Mouse (Mus musculus) midbrain, embryonic 15.5 days (tissue): Measurements from ENCODE around the gene Prkg1. TPM values are rescaled to one million over a fixed set of nuclear protein-coding genes. Genes with fewer than 3 reads are reported as not detected.

Experiments
- ATAC-seq: fragments of 200-750 bp; cut with Nextera tagmentation; replicated peaks from 2 replicates; pipeline ENCODE4 v1.8.0; 2017; ENCODE audit warnings: moderate TSS enrichment
- H3K27ac ChIP-seq: fragments of 300-500 bp; sonication (generic); 2 replicates; pipeline ENCODE4 v1.5.1; 2015; ENCODE audit warnings: mild to moderate bottlenecking, inconsistent platforms
- H3K27me3 ChIP-seq: fragments of 300-500 bp; sonication (generic); replicated peaks from 2 replicates; pipeline ENCODE4 v1.6.1; 2015; ENCODE audit warnings: inconsistent platforms
- H3K36me3 ChIP-seq: fragments of 300-500 bp; sonication (generic); replicated peaks from 2 replicates; pipeline ENCODE4 v1.6.1; 2015; ENCODE audit warnings: inconsistent platforms
- H3K4me1 ChIP-seq: fragments of 300-500 bp; sonication (generic); 2 replicates; pipeline ENCODE4 v1.6.1; 2015; ENCODE audit warnings: inconsistent platforms
- H3K4me2 ChIP-seq: fragments of 300-500 bp; sonication (generic); 2 replicates; pipeline ENCODE4 v1.6.1; 2015; ENCODE audit warnings: inconsistent platforms, mild to moderate bottlenecking, moderate library complexity
- H3K4me3 ChIP-seq: fragments of 300-500 bp; sonication (generic); 2 replicates; pipeline ENCODE4 v1.5.1; 2015; ENCODE audit warnings: mild to moderate bottlenecking, inconsistent platforms
- H3K9ac ChIP-seq: fragments of 300-500 bp; sonication (generic); 2 replicates; pipeline ENCODE4 v1.6.1; 2015; ENCODE audit warnings: mild to moderate bottlenecking, inconsistent platforms
- H3K9me3 ChIP-seq: fragments of 300-500 bp; sonication (generic); 2 replicates; pipeline ENCODE4 v1.6.1; 2016; ENCODE audit warnings: inconsistent platforms
- WGBS: fragments of 180-500 bp; shearing (Covaris S2); methylation state at CpG from one replicate; pipeline ENCODE4 v1.1.7; 2015; ENCODE audit warnings: mixed read lengths; 5-methylcytosine and 5-hydroxymethylcytosine counted together
- polyA plus RNA-seq: library from polyadenylated mRNA; unstranded; fragments of >200 nt; fragmentation: Nextera tagmentation; extraction: Ambion mirVana; gene quantifications from 2 replicates; pipeline ENCODE4 v1.2.1, GENCODE M21; 2015

Gene Prkg1
- polyA plus RNA-seq, 1 experiment from 2014 or later: 4.3 TPM

GRCm38 (mm10) chr19:31658751-31659397 is 106.0 kb downstream of the Prkg1 start:
- 0 out of 2 replicates have a peak overlapping the region, but pooled peaks have one; percentile 21 for H3K27ac ChIP-seq
- no peak overlapping the region for H3K4me3 ChIP-seq
- no peak overlapping the region for H3K9ac ChIP-seq
- no peaks in the 10 kb centered on the region for H3K9me3 ChIP-seq
- no peak overlapping the region for H3K4me2 ChIP-seq
- no peaks in the 10 kb centered on the region for H3K36me3 ChIP-seq
- peak; percentile 51 for ATAC-seq
- no peaks in the 10 kb centered on the region for H3K27me3 ChIP-seq
- peaks cover 17% of the 10 kb centered on the region for H3K4me1 ChIP-seq
- WGBS: 72% methylated on average over 1 of the region's 1 CpGs

DNA sequence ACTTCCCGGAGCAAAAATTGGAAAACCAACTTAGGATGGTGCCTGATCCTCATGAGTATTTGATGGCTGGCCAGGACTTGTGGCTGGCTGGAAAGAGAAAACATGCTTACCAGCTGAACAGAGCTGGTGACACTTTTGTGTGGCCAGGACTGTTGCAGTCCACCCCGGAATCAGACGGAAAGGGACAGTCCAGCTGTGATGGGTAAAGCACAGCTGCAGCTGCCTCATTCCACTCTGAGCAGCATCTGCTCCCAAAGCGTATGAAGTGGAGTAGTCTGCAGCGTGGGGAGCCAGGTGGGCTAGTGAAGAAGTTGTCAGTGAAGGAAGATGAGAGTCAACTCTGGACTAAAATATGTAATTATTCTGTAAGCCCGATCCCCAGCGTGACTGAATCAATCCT is 108.6 kb downstream of the Prkg1 start:
- Histone ChIP-seq H3K9ac (no peak overlapping the region), H3K4me2 (no peak overlapping the region), H3K9me3 (no peaks in the 10 kb centered on the region), H3K4me3 (no peak overlapping the region), H3K27ac (no peak overlapping the region), H3K36me3 (no peaks in the 10 kb centered on the region), H3K27me3 (no peaks in the 10 kb centered on the region), H3K4me1 (peaks cover 12% of the 10 kb centered on the region)
- ATAC-seq: no peak
- WGBS: 77% methylated on average over 7 of the region's 7 CpGs

DNA sequence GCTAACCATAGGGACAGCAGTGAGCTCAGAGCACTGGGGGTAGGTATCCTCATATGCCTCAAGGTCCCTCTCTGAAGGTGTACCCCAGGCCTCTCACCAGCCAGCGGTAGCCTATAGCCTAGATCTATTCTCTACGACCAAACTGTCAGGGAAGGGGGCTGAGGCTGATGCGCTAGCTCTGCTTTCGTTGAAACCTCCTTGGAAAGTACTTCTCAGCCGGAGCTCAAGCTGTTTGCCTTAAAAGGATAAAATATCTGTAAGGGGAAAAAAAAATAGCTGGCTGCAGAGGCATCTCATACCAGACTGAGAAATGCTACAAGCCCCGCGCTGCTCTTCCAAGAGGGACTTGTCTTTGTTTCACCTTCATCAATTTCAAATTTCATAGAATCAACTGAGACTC is 109.0 kb downstream of the Prkg1 start:
- H3K9me3 ChIP-seq: no peaks in the 10 kb centered on the region
- WGBS: 77% methylated on average over 7 of the region's 7 CpGs
- no peak overlapping the region for H3K4me2 ChIP-seq
- peaks cover 12% of the 10 kb centered on the region for H3K4me1 ChIP-seq
- H3K36me3 ChIP-seq: no peaks in the 10 kb centered on the region
- H3K9ac ChIP-seq: no peak overlapping the region
- no peak overlapping the region for H3K4me3 ChIP-seq
- H3K27ac ChIP-seq: no peak overlapping the region
- H3K27me3 ChIP-seq: no peaks in the 10 kb centered on the region
- no peak for ATAC-seq

DNA sequence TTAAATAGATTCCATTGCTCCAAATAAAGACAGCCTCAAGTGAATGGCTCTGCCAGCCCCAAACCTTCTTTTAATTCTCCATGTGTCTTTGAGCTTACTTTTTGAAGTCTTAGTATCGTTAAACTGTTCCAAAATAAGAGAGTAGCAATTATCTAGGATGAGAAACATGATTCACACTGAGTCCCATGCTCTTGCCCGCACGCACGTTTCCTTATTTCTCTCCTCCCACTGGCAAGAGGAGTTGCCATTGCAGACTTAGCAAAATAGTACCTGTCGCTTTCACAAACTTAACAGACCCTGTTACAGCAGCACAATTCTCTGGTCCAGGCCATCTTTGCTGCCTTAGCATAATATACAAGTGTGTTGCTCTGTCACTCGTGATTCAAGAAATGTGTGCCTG is 110.8 kb downstream of the Prkg1 start:
- H3K9ac ChIP-seq: no peak overlapping the region
- no peak overlapping the region for H3K4me3 ChIP-seq
- no peaks in the 10 kb centered on the region for H3K27me3 ChIP-seq
- H3K9me3 ChIP-seq: no peaks in the 10 kb centered on the region
- WGBS: 87% methylated on average over 6 of the region's 6 CpGs
- H3K27ac ChIP-seq: no peak overlapping the region
- no peaks in the 10 kb centered on the region for H3K36me3 ChIP-seq
- no peak for ATAC-seq
- H3K4me2 ChIP-seq: no peak overlapping the region
- peaks cover 8% of the 10 kb centered on the region for H3K4me1 ChIP-seq

GRCm38 (mm10) chr19:31650452-31650851 is 114.4 kb downstream of the Prkg1 start:
- no peak for ATAC-seq
- no peaks in the 10 kb centered on the region for H3K27me3 ChIP-seq

DNA sequence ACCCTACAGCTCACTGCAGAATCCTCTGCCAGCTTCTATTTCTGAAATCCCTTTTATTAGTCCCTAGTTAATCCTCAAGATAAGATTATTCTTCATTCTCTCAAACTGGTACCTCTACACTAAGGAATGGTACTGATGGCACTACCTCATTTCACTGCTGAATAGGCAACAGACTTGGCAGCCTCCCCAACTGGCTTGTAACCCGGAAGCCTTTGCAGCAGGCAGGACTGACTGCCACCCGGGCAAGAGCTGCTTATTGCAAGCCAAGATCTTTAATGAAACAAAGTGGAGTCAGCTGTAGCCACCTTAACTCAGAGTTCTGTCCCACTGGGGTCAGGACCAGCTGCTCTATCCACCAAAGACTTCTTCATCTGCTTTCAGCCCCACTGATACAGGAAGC is 117.3 kb downstream of the Prkg1 start:
- ATAC-seq: no peak
- Histone ChIP-seq H3K4me2 (no peak overlapping the region), H3K9me3 (no peaks in the 10 kb centered on the region), H3K27me3 (no peaks in the 10 kb centered on the region), H3K9ac (no peak overlapping the region), H3K4me1 (no peaks in the 10 kb centered on the region), H3K4me3 (no peak overlapping the region), H3K27ac (no peak overlapping the region), H3K36me3 (no peaks in the 10 kb centered on the region)
- WGBS: 72% methylated on average over 2 of the region's 2 CpGs

More at GRCm38 (mm10) chr19:31650452-31650851, 114.4 kb downstream of the Prkg1 start:
- H3K4me2 ChIP-seq: no peak overlapping the region
- no peaks in the 10 kb centered on the region for H3K4me1 ChIP-seq
- H3K36me3 ChIP-seq: no peaks in the 10 kb centered on the region
- H3K27ac ChIP-seq: no peak overlapping the region
- WGBS: 93% methylated on average over 4 of the region's 4 CpGs
- no peak overlapping the region for H3K9ac ChIP-seq
- H3K9me3 ChIP-seq: no peaks in the 10 kb centered on the region
- no peak overlapping the region for H3K4me3 ChIP-seq

DNA sequence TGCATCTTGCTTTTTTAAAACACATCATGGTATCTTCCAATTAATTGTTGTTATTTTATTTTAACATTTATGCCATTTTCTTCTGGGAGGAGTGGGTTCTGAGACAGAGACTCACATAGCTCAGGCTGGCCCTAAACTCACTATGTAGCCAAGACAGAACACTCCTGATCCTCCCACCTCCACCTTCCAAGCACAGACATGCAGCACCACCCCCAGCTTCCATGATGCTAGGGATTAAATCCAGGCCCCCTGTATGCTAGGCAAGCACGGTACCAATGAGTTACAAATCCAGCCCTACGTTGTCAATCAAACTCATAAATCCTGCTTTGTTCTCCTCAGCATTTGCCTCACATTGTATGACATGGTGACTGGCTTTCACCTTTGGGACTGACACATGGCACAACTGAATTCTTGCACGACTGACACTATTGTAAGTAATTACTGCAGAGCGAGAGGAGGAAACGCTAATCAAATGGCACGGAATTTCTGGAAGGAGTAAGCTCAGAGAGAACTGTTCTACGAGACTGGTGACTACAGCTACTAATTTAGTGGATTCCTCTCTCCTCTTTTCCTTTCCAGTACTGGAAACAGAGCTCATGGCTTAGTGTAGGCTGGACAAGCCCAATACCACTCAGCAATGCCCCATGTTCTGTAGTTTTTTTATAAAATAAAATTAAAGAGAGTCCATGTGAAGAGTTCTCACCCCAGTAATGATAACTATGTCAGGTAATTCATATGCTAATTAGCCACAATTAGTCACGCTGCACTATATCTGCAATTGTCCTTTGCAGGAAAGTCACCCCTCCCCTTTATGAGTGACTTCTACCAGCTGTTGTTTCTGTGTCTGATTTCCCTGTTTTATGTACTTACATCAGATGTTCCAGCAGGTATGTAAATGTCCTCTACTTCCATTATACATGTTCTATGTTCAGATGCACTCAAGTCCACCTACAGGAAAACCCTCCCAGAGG is 133.6 kb downstream of the Prkg1 start:
- Histone ChIP-seq H3K27ac (no peak overlapping the region), H3K27me3 (no peaks in the 10 kb centered on the region), H3K9ac (no peak overlapping the region), H3K4me2 (no peak overlapping the region), H3K9me3 (no peaks in the 10 kb centered on the region), H3K4me1 (no peaks in the 10 kb centered on the region), H3K4me3 (no peak overlapping the region), H3K36me3 (no peaks in the 10 kb centered on the region)
- no peak for ATAC-seq
- WGBS: 34% methylated on average over 8 of the region's 8 CpGs

DNA sequence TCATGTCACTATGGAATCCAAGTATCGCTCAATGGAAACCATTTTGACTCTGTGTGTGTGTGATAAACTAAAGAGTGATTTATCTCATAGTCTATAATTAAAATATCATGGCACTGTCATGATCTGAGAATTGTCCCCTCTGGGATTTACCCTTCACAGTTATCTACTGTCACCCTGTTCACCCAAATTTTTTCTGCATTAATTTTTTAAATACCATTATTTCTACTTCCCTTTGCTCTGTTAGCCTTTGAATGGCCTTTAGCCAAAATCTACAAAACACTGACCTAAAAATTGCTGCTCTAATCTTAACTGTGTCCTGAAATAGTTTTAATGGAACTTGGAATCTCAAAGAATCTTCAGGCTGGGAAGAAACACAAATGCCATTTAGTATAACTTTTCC is 143.1 kb downstream of the Prkg1 start:
- Histone ChIP-seq H3K9ac (no peak overlapping the region), H3K27ac (no peak overlapping the region), H3K27me3 (no peaks in the 10 kb centered on the region), H3K36me3 (no peaks in the 10 kb centered on the region), H3K4me1 (no peaks in the 10 kb centered on the region), H3K4me2 (no peak overlapping the region), H3K4me3 (no peak overlapping the region), H3K9me3 (no peaks in the 10 kb centered on the region)
- 92% methylated on average over 1 of the region's 1 CpGs for WGBS
- ATAC-seq: no peak

- WGBS: 82% methylated on average over 4 of the region's 4 CpGs
- no peaks in the 10 kb centered on the region for H3K27me3 ChIP-seq
- ATAC-seq: no peak
- H3K27ac ChIP-seq: no peak overlapping the region
- no peak overlapping the region for H3K4me2 ChIP-seq
- H3K4me1 ChIP-seq: no peaks in the 10 kb centered on the region
- no peaks in the 10 kb centered on the region for H3K9me3 ChIP-seq
- H3K36me3 ChIP-seq: no peaks in the 10 kb centered on the region
- no peak overlapping the region for H3K4me3 ChIP-seq
- no peak overlapping the region for H3K9ac ChIP-seq
These were observed 148.0 kb downstream of the Prkg1 start for GRCm38 (mm10) chr19:31616830-31617229.

- no peak overlapping the region for H3K27ac ChIP-seq
- WGBS: 50% methylated on average over 4 of the region's 4 CpGs
- no peaks in the 10 kb centered on the region for H3K4me1 ChIP-seq
- no peaks in the 10 kb centered on the region for H3K36me3 ChIP-seq
- H3K27me3 ChIP-seq: no peaks in the 10 kb centered on the region
- ATAC-seq: no peak
- no peaks in the 10 kb centered on the region for H3K9me3 ChIP-seq
- H3K4me3 ChIP-seq: no peak overlapping the region
- H3K9ac ChIP-seq: no peak overlapping the region
- no peak overlapping the region for H3K4me2 ChIP-seq
These were observed 148.7 kb downstream of the Prkg1 start for GRCm38 (mm10) chr19:31616159-31616558.

GRCm38 (mm10) chr19:31613146-31613545 is 151.7 kb downstream of the Prkg1 start:
- Histone ChIP-seq H3K27me3 (no peaks in the 10 kb centered on the region), H3K9ac (no peak overlapping the region), H3K4me3 (no peak overlapping the region), H3K36me3 (no peaks in the 10 kb centered on the region), H3K4me1 (no peaks in the 10 kb centered on the region), H3K4me2 (no peak overlapping the region), H3K9me3 (no peaks in the 10 kb centered on the region), H3K27ac (no peak overlapping the region)
- no peak for ATAC-seq
- 82% methylated on average over 4 of the region's 4 CpGs for WGBS

DNA sequence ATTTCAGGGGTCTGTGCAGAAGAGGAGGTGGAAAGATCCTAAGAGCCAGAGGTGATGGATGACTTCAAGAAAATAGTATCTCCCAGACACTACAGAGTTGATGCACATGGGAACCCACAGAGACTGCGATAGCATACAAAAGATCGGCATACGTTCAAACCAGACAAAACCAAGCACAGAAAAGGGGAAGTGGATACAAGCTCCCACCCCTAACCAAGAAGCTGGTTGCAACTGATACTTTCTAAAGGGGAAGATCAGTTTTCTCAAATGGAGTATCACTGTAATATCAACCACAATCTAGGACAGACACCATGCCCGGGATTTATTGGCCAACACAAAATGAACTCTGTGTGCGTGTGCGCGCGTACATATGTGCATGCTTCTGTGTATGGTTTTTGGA is 162.3 kb downstream of the Prkg1 start:
- Histone ChIP-seq H3K36me3 (no peaks in the 10 kb centered on the region), H3K4me3 (no peak overlapping the region), H3K4me1 (no peaks in the 10 kb centered on the region), H3K27ac (no peak overlapping the region), H3K27me3 (no peaks in the 10 kb centered on the region), H3K9me3 (no peaks in the 10 kb centered on the region), H3K9ac (no peak overlapping the region), H3K4me2 (no peak overlapping the region)
- no peak for ATAC-seq
- 98% methylated on average over 8 of the region's 8 CpGs for WGBS
